Mouse (Mus musculus) megakaryocyte progenitor cell, adult 5-6 weeks (primary cell): ENCODE data around the gene Cfap74. TPM values are rescaled to one million over a fixed set of nuclear protein-coding genes. Genes with fewer than 3 reads are reported as not detected.
"Not testable (repeated sequence)": the region's sequence is repeated elsewhere in the genome, so short reads cannot be mapped to it uniquely, and the experiment has no call there.

ENCODE experiments used
- ATAC-seq: replicated peaks from 2 replicates; pipeline ENCODE4 v1.8.0; 2016; ENCODE audit warnings: mild to moderate bottlenecking, moderate TSS enrichment, inconsistent platforms; ENCODE audit not compliant: poor library complexity
- total RNA-seq, 2 experiments: library from RNA; stranded (forward) in 1 of 2; stranded (reverse) in 1 of 2; fragments of 157-497, 149-512 nt in 1 of 2; fragments of 200-1000 nt in 1 of 2; gene quantifications; 2 replicates each; pipeline versions ENCODE4 v1.2.3 to v1.2.4; 2015 to 2017

Gene Cfap74
- total RNA-seq, 2 experiments from 2014 or later: 0.22 TPM; not detected in 1

- no peak for ATAC-seq
These were observed 58.4 kb downstream of the Cfap74 start for GRCm38 (mm10) chr4:155467237-155468010.

GRCm38 (mm10) chr4:155468952-155469351 is 60.0 kb downstream of the Cfap74 start, which contains the start of gene Tmem52:
TSS of gene Tmem52 (plus strand) at chr4:155469114.
- peak; percentile 89 for ATAC-seq

GRCm38 (mm10) chr4:155469590-155470262 is 60.7 kb downstream of the Cfap74 start:
- ATAC-seq: no peak

GRCm38 (mm10) chr4:155470263-155470953 is 61.4 kb downstream of the Cfap74 start:
- no peak for ATAC-seq

- no peak for ATAC-seq
These were observed 62.0 kb downstream of the Cfap74 start for GRCm38 (mm10) chr4:155470997-155471396.

- no peak for ATAC-seq
These were observed 62.4 kb downstream of the Cfap74 start for GRCm38 (mm10) chr4:155471406-155471805.

GRCm38 (mm10) chr4:155472716-155473290 is 63.8 kb downstream of the Cfap74 start:
- no peak for ATAC-seq

- ATAC-seq: no peak
These were observed 64.3 kb downstream of the Cfap74 start for GRCm38 (mm10) chr4:155473319-155473718.

GRCm38 (mm10) chr4:155473796-155474195 is 64.8 kb downstream of the Cfap74 start:
- ATAC-seq: not testable (repeated sequence)

GRCm38 (mm10) chr4:155481381-155482124 is 72.6 kb downstream of the Cfap74 start:
- peak; percentile 99 for ATAC-seq

GRCm38 (mm10) chr4:155482125-155482480 is 73.1 kb downstream of the Cfap74 start:
- ATAC-seq: no peak

- no peak for ATAC-seq
These were observed 73.9 kb downstream of the Cfap74 start for GRCm38 (mm10) chr4:155482733-155483540.

- no peak for ATAC-seq
These were observed 76.5 kb downstream of the Cfap74 start for GRCm38 (mm10) chr4:155485521-155485920.

- ATAC-seq: peak; percentile 43
These were observed 78.8 kb downstream of the Cfap74 start for GRCm38 (mm10) chr4:155487746-155488145.

- ATAC-seq: peak; percentile 33
These were observed 79.4 kb downstream of the Cfap74 start for GRCm38 (mm10) chr4:155488232-155489025.

- ATAC-seq: no peak
These were observed 80.3 kb downstream of the Cfap74 start for GRCm38 (mm10) chr4:155489101-155489970.

- ATAC-seq: no peak
These were observed 81.5 kb downstream of the Cfap74 start for GRCm38 (mm10) chr4:155490456-155490855.

GRCm38 (mm10) chr4:155490990-155491504 is 82.1 kb downstream of the Cfap74 start, which contains the start of gene Gnb1:
TSS of gene Gnb1 (plus strand) at chr4:155491361.
- ATAC-seq: peak; percentile 70
